Mouse (Mus musculus): Measurements from ENCODE around the gene Bod1l. TPM values are rescaled to one million over a fixed set of nuclear protein-coding genes. Genes with fewer than 3 reads are reported as not detected.
A peak's percentile ranks its signal among the peaks of the same experiment; 100 is the strongest.

Bod1l gene
- polyA plus RNA-seq, 1 experiment from 2014 or later = 20.7 TPM

DNA sequence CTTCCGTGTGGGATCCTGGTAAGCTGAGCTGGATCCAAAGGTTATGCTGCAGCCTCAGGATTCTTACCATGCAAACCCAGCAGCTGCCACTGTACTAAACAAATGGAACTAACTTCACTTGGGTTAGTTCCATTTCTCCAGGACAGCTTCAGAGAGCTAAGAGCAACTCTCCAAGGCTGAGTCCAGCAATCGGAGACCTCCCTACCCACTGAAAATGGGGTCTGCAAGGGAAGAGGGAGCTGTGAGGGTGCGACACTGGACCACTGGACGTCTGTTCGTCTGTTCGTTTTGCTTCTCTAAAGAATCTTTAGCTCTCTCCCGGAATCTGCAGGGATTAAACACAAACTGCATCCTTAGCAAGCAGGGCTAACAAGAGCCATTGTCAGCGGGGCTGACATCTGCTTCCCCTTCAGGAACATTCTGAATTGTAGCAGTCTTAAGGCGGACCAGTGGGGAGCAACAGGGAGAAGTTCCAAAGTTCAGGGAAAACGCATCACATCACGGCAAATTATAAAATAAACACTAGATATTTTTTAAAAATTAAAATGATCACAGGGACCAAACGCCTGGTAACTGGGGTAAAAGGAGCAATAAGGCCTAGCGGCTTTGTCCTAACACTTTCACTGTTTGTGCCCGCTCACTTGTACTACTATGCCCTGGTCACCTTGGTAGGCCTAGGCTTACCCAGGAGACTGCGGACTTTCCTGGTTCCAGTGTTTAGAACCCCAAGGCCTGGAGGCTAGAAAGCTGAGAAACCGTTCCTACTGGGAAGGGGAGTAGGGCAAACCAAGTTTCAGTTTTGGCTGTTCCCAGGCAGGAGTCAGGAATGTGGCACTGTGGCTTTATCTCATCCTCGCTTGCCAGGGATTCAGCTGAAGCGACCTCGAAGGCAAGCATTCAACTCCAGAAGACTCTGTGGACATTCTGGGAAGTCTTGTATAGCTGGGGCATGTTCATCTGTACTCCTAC, 85.2 kb downstream of the Bod1l start:
- Histone ChIP-seq H3K4me2 (ENCODE audit: low read depth, low read length) (no peak overlapping the region), H3K27ac (replicated peaks; ENCODE audit: low read depth, low read length) (no peak overlapping the region), H3K36me3 (ENCODE audit: control insufficient read depth, insufficient read depth, low read length) (no peaks in the 10 kb centered on the region), H3K9me3 (ENCODE audit: control insufficient read depth, low read length) (no peaks in the 10 kb centered on the region), H3K27me3 (replicated peaks; ENCODE audit: control insufficient read depth, insufficient read depth, low read length) (peaks cover 99% of the 10 kb centered on the region), H3K9ac (ENCODE audit: low read depth, low read length) (no peak overlapping the region), H3K4me1 (ENCODE audit: control insufficient read depth, insufficient read depth, low read length) (peaks cover 7% of the 10 kb centered on the region; the same call in 1 of the 2 replicates), H3K4me3 (ENCODE audit: low read depth, low read length) (no peak overlapping the region)
- 12% methylated on average over 19 of the region's 19 CpGs for WGBS
- no peak for DNase-seq (ENCODE audit: low spot score)
- no peak for ATAC-seq (ENCODE audit: low read depth)

DNA sequence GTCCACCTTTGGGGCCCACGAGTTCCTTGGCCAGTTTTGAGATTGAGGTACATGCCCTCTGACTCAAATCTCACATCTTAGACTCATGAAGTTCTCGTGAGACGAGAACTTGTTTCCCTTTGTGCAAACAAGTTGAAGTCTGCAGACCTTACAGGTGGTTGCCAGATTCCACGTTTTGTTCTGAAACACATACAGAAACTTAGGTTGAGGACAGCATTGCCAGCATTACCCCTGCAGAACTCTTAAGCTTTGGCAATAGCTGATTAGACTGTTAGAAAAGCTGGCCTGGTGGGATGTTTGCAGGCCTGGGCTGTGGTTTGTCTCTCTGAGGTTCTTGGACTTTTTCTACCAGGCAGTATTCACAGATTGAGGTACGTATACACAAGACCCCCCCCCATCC, 86.8 kb downstream of the Bod1l start:
- WGBS = 15% methylated on average over 5 of the region's 5 CpGs
- no peak for ATAC-seq (ENCODE audit: low read depth)
- Histone ChIP-seq H3K27me3 (replicated peaks; ENCODE audit: control insufficient read depth, insufficient read depth, low read length) (peaks cover 98% of the 10 kb centered on the region), H3K36me3 (ENCODE audit: control insufficient read depth, insufficient read depth, low read length) (no peaks in the 10 kb centered on the region), H3K9me3 (ENCODE audit: control insufficient read depth, low read length) (no peaks in the 10 kb centered on the region), H3K4me3 (ENCODE audit: low read depth, low read length) (no peak overlapping the region), H3K4me1 (ENCODE audit: control insufficient read depth, insufficient read depth, low read length) (0 out of 2 replicates have a peak, but pooled peaks cover 3% of the 10 kb centered on the region), H3K9ac (ENCODE audit: low read depth, low read length) (no peak overlapping the region), H3K4me2 (ENCODE audit: low read depth, low read length) (no peak overlapping the region), H3K27ac (replicated peaks; ENCODE audit: low read depth, low read length) (no peak overlapping the region)
- no peak for DNase-seq (ENCODE audit: low spot score)

DNA sequence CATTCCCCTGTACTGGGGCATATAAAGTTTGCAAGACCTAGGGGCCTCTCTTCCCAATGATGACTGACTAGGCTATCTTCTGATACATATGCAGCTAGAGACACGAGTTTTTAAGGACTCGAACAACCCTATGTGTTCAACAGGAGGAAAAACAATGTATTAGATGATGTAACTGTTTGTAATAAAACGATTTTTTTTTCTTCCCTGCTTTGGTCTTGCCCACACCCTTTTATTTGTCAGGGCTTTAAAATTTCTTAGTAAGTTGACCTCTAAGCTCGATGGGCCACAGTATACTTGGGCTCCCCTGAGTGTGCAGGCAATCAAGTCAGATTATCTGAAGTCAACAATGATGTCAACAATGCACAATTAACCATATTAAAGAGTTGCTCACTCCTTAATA, 87.7 kb downstream of the Bod1l start:
- Histone ChIP-seq H3K4me1 (ENCODE audit: control insufficient read depth, insufficient read depth, low read length) (0 out of 2 replicates have a peak, but pooled peaks cover 1% of the 10 kb centered on the region), H3K36me3 (ENCODE audit: control insufficient read depth, insufficient read depth, low read length) (no peaks in the 10 kb centered on the region), H3K4me2 (ENCODE audit: low read depth, low read length) (no peak overlapping the region), H3K4me3 (ENCODE audit: low read depth, low read length) (no peak overlapping the region), H3K9me3 (ENCODE audit: control insufficient read depth, low read length) (no peaks in the 10 kb centered on the region), H3K27me3 (replicated peaks; ENCODE audit: control insufficient read depth, insufficient read depth, low read length) (peaks cover 98% of the 10 kb centered on the region), H3K9ac (ENCODE audit: low read depth, low read length) (no peak overlapping the region), H3K27ac (replicated peaks; ENCODE audit: low read depth, low read length) (no peak overlapping the region)
- DNase-seq (ENCODE audit: low spot score) (no peak), ATAC-seq (ENCODE audit: low read depth) (no peak)
- WGBS = 7% methylated on average over 4 of the region's 4 CpGs

DNA sequence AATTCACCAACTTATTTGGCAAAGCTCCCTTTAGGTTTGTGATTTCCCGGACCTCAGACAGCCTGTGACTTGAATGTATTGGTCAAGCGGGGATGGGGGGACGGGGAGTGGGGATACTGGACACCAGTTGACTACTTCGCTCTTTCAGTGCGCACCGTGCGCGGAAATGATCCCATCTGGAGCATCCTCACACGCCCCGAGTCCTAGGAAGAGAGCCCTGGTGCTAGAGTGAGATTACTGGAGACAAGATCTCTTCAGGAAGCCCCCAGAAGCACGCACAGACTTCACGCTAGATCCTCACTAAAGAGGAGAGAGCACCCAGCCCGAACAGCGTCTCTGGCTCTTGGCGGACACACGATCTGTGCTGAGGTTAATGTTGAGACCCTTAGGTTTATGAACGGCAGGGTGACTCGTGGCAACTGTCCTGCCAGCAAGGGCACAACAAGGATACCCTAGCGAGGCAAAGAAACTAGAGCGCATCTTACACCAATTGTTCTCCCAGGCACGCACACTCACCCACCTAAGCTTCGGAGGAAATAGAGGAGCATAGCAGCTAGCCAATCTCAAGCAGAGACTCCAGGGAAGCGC, 88.6 kb downstream of the Bod1l start:
- 2% methylated on average over 23 of the region's 23 CpGs for WGBS
- no peaks in the 10 kb centered on the region for H3K36me3 ChIP-seq (ENCODE audit: control insufficient read depth, insufficient read depth, low read length)
- ATAC-seq (ENCODE audit: low read depth) = no peak
- no peaks in the 10 kb centered on the region for H3K9me3 ChIP-seq (ENCODE audit: control insufficient read depth, low read length)
- no peak overlapping the region for H3K4me2 ChIP-seq (ENCODE audit: low read depth, low read length)
- no peaks in the 10 kb centered on the region for H3K4me1 ChIP-seq (ENCODE audit: control insufficient read depth, insufficient read depth, low read length)
- no peak for DNase-seq (ENCODE audit: low spot score)
- H3K4me3 ChIP-seq (ENCODE audit: low read depth, low read length) = no peak overlapping the region
- no peak overlapping the region for H3K27ac ChIP-seq (replicated peaks; ENCODE audit: low read depth, low read length)
- no peak overlapping the region for H3K9ac ChIP-seq (ENCODE audit: low read depth, low read length)
- peaks cover 99% of the 10 kb centered on the region for H3K27me3 ChIP-seq (replicated peaks; ENCODE audit: control insufficient read depth, insufficient read depth, low read length)

DNA sequence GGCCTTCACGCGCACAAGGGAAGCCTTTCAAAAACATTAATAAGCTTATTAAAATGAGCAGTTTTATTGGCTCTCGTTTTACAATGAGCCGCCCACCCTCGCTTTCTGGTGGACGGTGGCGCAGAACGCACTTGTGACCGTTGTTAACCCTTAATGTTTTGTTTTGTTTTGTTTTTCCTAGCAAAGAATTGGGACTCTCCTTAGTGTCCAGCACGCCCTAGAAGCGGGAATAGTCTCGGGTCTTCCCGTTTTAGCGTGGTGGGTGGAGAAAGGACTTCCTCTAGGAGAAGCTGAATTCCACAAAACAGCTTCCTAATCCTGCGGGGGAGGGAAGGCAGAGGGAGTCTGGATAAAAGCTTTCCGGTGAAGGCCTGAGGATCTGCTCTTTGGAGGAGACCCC, 89.3 kb downstream of the Bod1l start:
- Histone ChIP-seq H3K36me3 (ENCODE audit: control insufficient read depth, insufficient read depth, low read length) (no peaks in the 10 kb centered on the region), H3K9ac (ENCODE audit: low read depth, low read length) (no peak overlapping the region)
- ATAC-seq (ENCODE audit: low read depth) = no peak

DNA sequence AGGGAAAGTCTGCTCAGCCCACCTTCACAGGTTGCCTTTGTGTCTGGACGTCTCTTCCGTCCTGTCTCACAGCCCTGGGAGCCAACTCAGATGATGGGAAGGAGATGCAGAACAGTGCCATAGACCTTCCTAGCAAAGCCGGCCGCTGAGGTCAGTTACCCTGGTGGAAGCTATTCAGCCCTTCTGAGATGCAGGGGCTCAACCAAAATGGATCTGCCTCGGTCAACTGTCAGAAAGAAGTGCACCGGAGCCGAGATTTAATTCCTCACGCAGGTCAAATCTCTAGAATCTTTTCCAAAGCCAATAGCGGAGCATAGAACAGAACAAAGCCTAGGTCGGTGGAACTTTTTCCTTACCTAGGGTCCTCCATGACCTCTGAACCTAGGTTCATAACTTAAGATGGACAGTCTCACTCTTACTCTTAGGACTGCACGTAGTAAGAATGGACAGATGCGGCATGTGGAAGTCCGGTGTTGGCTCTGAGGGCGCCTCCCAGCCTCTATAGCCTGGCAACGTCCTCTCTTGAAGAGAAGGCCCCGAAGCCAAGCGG, 89.8 kb downstream of the Bod1l start:
- Histone ChIP-seq H3K4me1 (ENCODE audit: control insufficient read depth, insufficient read depth, low read length) (no peaks in the 10 kb centered on the region), H3K27me3 (replicated peaks; ENCODE audit: control insufficient read depth, insufficient read depth, low read length) (peaks cover 99% of the 10 kb centered on the region), H3K27ac (replicated peaks; ENCODE audit: low read depth, low read length) (no peak overlapping the region), H3K9me3 (ENCODE audit: control insufficient read depth, low read length) (no peaks in the 10 kb centered on the region), H3K4me2 (ENCODE audit: low read depth, low read length) (peak overlapping the region; percentile 18; the same call in 1 of the 2 replicates), H3K9ac (ENCODE audit: low read depth, low read length) (no peak overlapping the region), H3K4me3 (ENCODE audit: low read depth, low read length) (0 out of 2 replicates have a peak overlapping the region, but pooled peaks have one; percentile 5), H3K36me3 (ENCODE audit: control insufficient read depth, insufficient read depth, low read length) (no peaks in the 10 kb centered on the region)
- whole genome bisulfite sequencing = 2% methylated on average over 17 of the region's 17 CpGs
- DNase-seq (ENCODE audit: low spot score) (no peak), ATAC-seq (ENCODE audit: low read depth) (no peak)

More for the DNA sequence above, 89.3 kb downstream of the Bod1l start:
- Histone ChIP-seq H3K27me3 (replicated peaks; ENCODE audit: control insufficient read depth, insufficient read depth, low read length) (peaks cover 99% of the 10 kb centered on the region), H3K27ac (replicated peaks; ENCODE audit: low read depth, low read length) (no peak overlapping the region), H3K4me3 (ENCODE audit: low read depth, low read length) (peak overlapping the region; percentile 5; the same call in 1 of the 2 replicates), H3K9me3 (ENCODE audit: control insufficient read depth, low read length) (no peaks in the 10 kb centered on the region), H3K4me2 (ENCODE audit: low read depth, low read length) (peak overlapping the region; percentile 18; the same call in 1 of the 2 replicates), H3K4me1 (ENCODE audit: control insufficient read depth, insufficient read depth, low read length) (no peaks in the 10 kb centered on the region)
- WGBS = under 1% methylated on average over 16 of the region's 16 CpGs
- DNase-seq (ENCODE audit: low spot score) = no peak

DNA sequence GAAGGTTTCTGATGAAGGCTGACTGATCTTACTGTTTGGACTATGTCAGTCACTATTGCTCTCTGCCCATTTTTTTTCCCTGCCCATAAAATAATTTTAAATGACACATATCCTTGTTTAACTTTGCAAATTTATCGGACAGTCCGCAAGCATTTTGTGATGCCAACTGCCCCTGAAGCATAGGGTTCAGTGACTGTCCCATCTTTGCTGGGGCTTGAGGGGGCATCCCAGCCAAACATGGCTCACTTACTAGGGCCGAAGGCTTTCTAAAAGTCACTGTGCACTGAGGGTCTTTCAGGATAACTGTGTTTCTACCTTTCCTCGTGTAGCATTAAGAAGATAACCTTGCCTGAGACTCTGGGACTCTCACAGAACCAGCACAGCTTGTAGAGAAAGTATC, 91.4 kb downstream of the Bod1l start:
- Histone ChIP-seq H3K36me3 (ENCODE audit: control insufficient read depth, insufficient read depth, low read length) (no peaks in the 10 kb centered on the region), H3K4me2 (ENCODE audit: low read depth, low read length) (no peak overlapping the region), H3K27me3 (replicated peaks; ENCODE audit: control insufficient read depth, insufficient read depth, low read length) (peaks cover 99% of the 10 kb centered on the region), H3K4me1 (ENCODE audit: control insufficient read depth, insufficient read depth, low read length) (no peaks in the 10 kb centered on the region), H3K4me3 (ENCODE audit: low read depth, low read length) (no peak overlapping the region), H3K9me3 (ENCODE audit: control insufficient read depth, low read length) (no peaks in the 10 kb centered on the region), H3K9ac (ENCODE audit: low read depth, low read length) (no peak overlapping the region), H3K27ac (replicated peaks; ENCODE audit: low read depth, low read length) (no peak overlapping the region)
- WGBS = 33% methylated on average over 4 of the region's 4 CpGs
- DNase-seq (ENCODE audit: low spot score) = no peak
- ATAC-seq (ENCODE audit: low read depth) = no peak

DNA sequence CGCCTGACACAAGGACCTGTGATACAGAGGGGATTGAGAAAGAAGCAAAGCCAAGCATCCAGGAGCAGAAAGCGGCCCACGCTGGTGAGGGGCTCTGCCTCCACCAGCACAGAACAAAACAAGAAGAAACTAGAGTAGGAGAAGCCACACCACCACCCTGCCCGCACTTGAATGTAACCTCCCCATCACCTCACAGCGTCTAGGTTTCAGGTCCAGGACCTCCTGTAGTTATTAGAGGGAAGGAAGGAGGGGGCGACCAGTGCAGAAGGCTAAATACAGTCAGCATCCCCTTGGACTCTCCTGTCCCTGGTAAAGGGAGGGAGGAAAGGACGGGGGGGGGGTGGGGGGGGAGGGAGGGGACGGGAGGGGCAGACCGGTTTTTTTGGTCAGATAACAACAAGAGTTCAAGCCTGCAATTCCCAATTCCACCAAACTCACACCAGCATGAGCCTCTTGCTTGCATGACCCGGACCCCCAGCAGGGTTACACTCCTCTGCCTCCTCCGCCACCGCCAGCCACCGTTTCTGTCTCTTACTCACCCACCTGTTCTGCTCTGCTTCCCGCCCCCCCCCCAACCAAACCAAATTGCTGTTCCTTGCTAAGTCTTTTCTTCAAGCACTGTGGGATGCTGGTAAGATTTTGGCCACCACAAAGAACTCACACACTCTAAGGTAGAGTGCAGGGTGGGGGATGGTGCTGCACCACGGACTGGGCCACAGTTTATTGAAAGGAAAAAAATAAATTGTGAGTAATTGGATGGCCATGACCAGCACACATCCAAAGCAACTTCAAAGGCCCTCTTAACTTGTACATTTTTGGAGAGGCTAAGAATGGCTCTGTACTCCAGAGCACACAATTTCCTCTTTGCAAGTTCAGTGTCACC, 99.0 kb downstream of the Bod1l start:
- H3K27me3 ChIP-seq (replicated peaks; ENCODE audit: control insufficient read depth, insufficient read depth, low read length) = peaks cover 74% of the 10 kb centered on the region
- H3K9ac ChIP-seq (ENCODE audit: low read depth, low read length) = no peak overlapping the region
- DNase-seq (ENCODE audit: low spot score) (no peak), ATAC-seq (ENCODE audit: low read depth) (no peak)
- no peaks in the 10 kb centered on the region for H3K9me3 ChIP-seq (ENCODE audit: control insufficient read depth, low read length)
- H3K4me1 ChIP-seq (ENCODE audit: control insufficient read depth, insufficient read depth, low read length) = no peaks in the 10 kb centered on the region
- H3K36me3 ChIP-seq (ENCODE audit: control insufficient read depth, insufficient read depth, low read length) = no peaks in the 10 kb centered on the region
- H3K4me2 ChIP-seq (ENCODE audit: low read depth, low read length) = no peak overlapping the region
- WGBS = 9% methylated on average over 12 of the region's 15 CpGs
- H3K4me3 ChIP-seq (ENCODE audit: low read depth, low read length) = no peak overlapping the region
- no peak overlapping the region for H3K27ac ChIP-seq (replicated peaks; ENCODE audit: low read depth, low read length)

All from embryonic facial prominence, embryonic 14.5 days (tissue).